Mouse (Mus musculus) thymus, adult 2 months (tissue): ENCODE data around the gene Slc7a4. TPM values are rescaled to one million over a fixed set of nuclear protein-coding genes. Genes with fewer than 3 reads are reported as not detected.

ENCODE experiments used
- DNase-seq: peaks from one replicate; pipeline ENCODE4 v3.0.0; 2021
- H3K27ac ChIP-seq: fragments of 200-500 bp; 2 replicates; pipeline ENCODE4 v1.5.1; 2012; ENCODE audit warnings: low read length, control low read depth; ENCODE audit not compliant: control insufficient read depth, insufficient read depth
- H3K27me3 ChIP-seq: fragments of 200-500 bp; 2 replicates; pipeline ENCODE4 v1.6.1; 2012; ENCODE audit warnings: mild to moderate bottlenecking, low read length, moderate library complexity, mixed read lengths; ENCODE audit not compliant: control insufficient read depth, insufficient read depth
- H3K36me3 ChIP-seq: fragments of 200-500 bp; 2 replicates; pipeline ENCODE4 v1.6.1; 2012; ENCODE audit warnings: mild to moderate bottlenecking, low read length, moderate library complexity; ENCODE audit not compliant: control insufficient read depth, insufficient read depth
- H3K4me1 ChIP-seq: fragments of 200-500 bp; replicated peaks from 2 replicates; pipeline ENCODE4 v1.6.1; 2012; ENCODE audit warnings: low read length; ENCODE audit not compliant: control insufficient read depth, insufficient read depth
- H3K4me3 ChIP-seq: fragments of 200-500 bp; 2 replicates; pipeline ENCODE4 v1.5.1; 2012; ENCODE audit warnings: mild to moderate bottlenecking, low read length, control low read depth, moderate library complexity; ENCODE audit not compliant: control insufficient read depth, insufficient read depth
- CTCF ChIP-seq: fragments of 200-500 bp; IDR thresholded peaks from 2 replicates; pipeline ENCODE4 v1.5.1; 2012; ENCODE audit warnings: mild to moderate bottlenecking, control low read depth, low read length, moderate library complexity, borderline replicate concordance; ENCODE audit not compliant: control insufficient read depth, poor library complexity, insufficient read depth; ENCODE audit errors: extremely low read depth
- POLR2A ChIP-seq: fragments of 200-500 bp; IDR thresholded peaks from 2 replicates; pipeline ENCODE4 v1.6.1; 2012; ENCODE audit warnings: mild to moderate bottlenecking, low read length, control low read depth, moderate library complexity; ENCODE audit not compliant: control insufficient read depth, poor library complexity, insufficient read depth; ENCODE audit errors: extremely low read depth
- WGBS: fragments of 180-500 bp; shearing (Covaris S2); methylation state at CpG from one replicate; pipeline ENCODE4 v1.1.7; 2018; 5-methylcytosine and 5-hydroxymethylcytosine counted together
- polyA plus RNA-seq: library from polyadenylated mRNA; depleted of rRNA; stranded (reverse); fragments of >200 nt; gene quantifications from 2 replicates; pipeline ENCODE4 v1.2.3, GENCODE M21; 2012; rRNA removed

Slc7a4 gene
- polyA plus RNA-seq, 1 experiment = 6.5 TPM

- WGBS = 98% methylated on average over 6 of the region's 6 CpGs
- TF ChIP-seq POLR2A (no peak), CTCF (no peak)
- no peak overlapping the region for H3K4me3 ChIP-seq
- peaks cover 6% of the 10 kb centered on the region for H3K4me1 ChIP-seq
- DNase-seq = no peak
- H3K36me3 ChIP-seq = peaks cover 37% of the 10 kb centered on the region
- no peaks in the 10 kb centered on the region for H3K27me3 ChIP-seq
- H3K27ac ChIP-seq = no peak overlapping the region
Observed at GRCm38 (mm10) chr16:17526223-17526622, 56.8 kb downstream of the Slc7a4 start.

GRCm38 (mm10) chr16:17525524-17525923 is 57.5 kb downstream of the Slc7a4 start:
- Histone ChIP-seq H3K27ac (no peak overlapping the region), H3K4me1 (peaks cover 5% of the 10 kb centered on the region), H3K36me3 (peaks cover 44% of the 10 kb centered on the region), H3K27me3 (no peaks in the 10 kb centered on the region), H3K4me3 (no peak overlapping the region)
- DNase-seq = no peak
- WGBS = 97% methylated on average over 3 of the region's 3 CpGs
- TF ChIP-seq CTCF (no peak), POLR2A (no peak)

GRCm38 (mm10) chr16:17524156-17524555 is 58.9 kb downstream of the Slc7a4 start:
- H3K27me3 ChIP-seq = no peaks in the 10 kb centered on the region

More at GRCm38 (mm10) chr16:17524156-17524555, 58.9 kb downstream of the Slc7a4 start:
- H3K36me3 ChIP-seq = peaks cover 50% of the 10 kb centered on the region
- H3K4me1 ChIP-seq = no peaks in the 10 kb centered on the region
- no peak for DNase-seq
- no peak overlapping the region for H3K27ac ChIP-seq
- 96% methylated on average over 11 of the region's 11 CpGs for WGBS
- H3K4me3 ChIP-seq = no peak overlapping the region
- no peak for TF ChIP-seq POLR2A
- no peak for TF ChIP-seq CTCF

Other genes with a start within 250 kb of the Slc7a4 start
- gene Snap29, start 177.2 kb downstream of the Slc7a4 start, polyA plus RNA-seq = 7.5 and 8.1 TPM in 2 replicates
- gene Pi4ka, start 176.9 kb downstream of the Slc7a4 start, polyA plus RNA-seq = 75.5 and 78.4 TPM in 2 replicates
- 147 and 200 TPM in 2 replicates for gene Crkl, start 131.2 kb downstream of the Slc7a4 start, polyA plus RNA-seq
- gene Aifm3, start 93.6 kb downstream of the Slc7a4 start, polyA plus RNA-seq = 0.93 and 1.4 TPM in 2 replicates
- 291 and 303 TPM in 2 replicates for gene Lztr1, start 74.5 kb downstream of the Slc7a4 start, polyA plus RNA-seq
- 139 and 141 TPM in 2 replicates for gene Thap7, start 52.1 kb downstream of the Slc7a4 start, polyA plus RNA-seq
- gene Lrrc74b, start 22.0 kb downstream of the Slc7a4 start, polyA plus RNA-seq = 0.10 and 0.11 TPM in 2 replicates
- gene P2rx6, start 21.3 kb downstream of the Slc7a4 start, polyA plus RNA-seq = 1.6 and 1.8 TPM in 2 replicates
- 134 and 144 TPM in 2 replicates for gene Smpd4, start 36.1 kb upstream of the Slc7a4 start, polyA plus RNA-seq
- 0.50 and 0.61 TPM in 2 replicates for gene Ccdc74a, start 63.3 kb upstream of the Slc7a4 start, polyA plus RNA-seq
- 286 and 308 TPM in 2 replicates for gene Med15, start 149.7 kb upstream of the Slc7a4 start, polyA plus RNA-seq
- gene Klhl22, start 176.4 kb upstream of the Slc7a4 start, polyA plus RNA-seq = 72.7 and 75.1 TPM in 2 replicates
- gene Scarf2, start 214.1 kb upstream of the Slc7a4 start, polyA plus RNA-seq = 41.0 and 41.2 TPM in 2 replicates
- not detected in 2 replicates for gene B830017H08Rik, start 249.9 kb upstream of the Slc7a4 start, polyA plus RNA-seq